15 mouse cellular contexts compared by ENCODE assay signal in the genomic region with DNA sequence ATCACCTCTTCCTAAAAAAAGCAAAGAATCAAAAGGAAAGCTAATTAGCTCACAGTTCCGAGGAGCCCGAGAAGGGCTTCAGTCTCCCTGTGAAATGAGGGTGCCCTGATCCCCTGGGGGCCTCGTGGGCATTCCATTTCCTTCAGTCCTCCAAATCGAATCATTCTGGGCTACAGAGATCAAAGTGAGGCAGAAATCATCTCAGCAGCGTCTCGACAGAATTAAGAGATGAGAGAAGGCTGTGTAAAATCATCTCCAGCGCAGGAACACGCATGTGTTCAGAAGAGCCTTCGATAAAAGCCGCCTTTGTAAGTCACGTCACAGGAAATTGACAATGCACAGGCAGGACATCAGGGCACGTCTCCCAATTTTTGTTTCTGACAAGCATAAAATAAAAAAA.
"Had no signal": no experiment of that assay in that cellular context is flagged by ENCODE, and none has a peak within 500 bp of the region (broad histone marks: within the 10 kb centered on the region; RNA-seq: fewer than 3 reads in every experiment).

No protein-coding gene starts in this region.

- DNase-seq: lung, adult 18-20 months; lung, embryonic 14.5 days; lung, postnatal 10 days; lung, postnatal 4 days; right cerebral cortex, postnatal 14 days; thymus, adult 2 months; thymus, postnatal 25 days; thymus, postnatal 4 days had no signal

- H3K4me3 ChIP-seq: limb, embryonic 15.5 days; liver, embryonic 12.5 days; midbrain, embryonic 12.5 days; myocyte; stomach, embryonic 15.5 days had no signal

- H3K4me2 ChIP-seq: limb, embryonic 15.5 days; liver, embryonic 12.5 days; lung, embryonic 14.5 days; midbrain, embryonic 12.5 days; stomach, embryonic 15.5 days had no signal

- H3K9ac ChIP-seq: limb, embryonic 15.5 days; liver, embryonic 12.5 days; liver, embryonic 14.5 days; lung, embryonic 14.5 days; midbrain, embryonic 12.5 days; stomach, embryonic 15.5 days had no signal

- H3K36me3 ChIP-seq: limb, embryonic 15.5 days; liver, embryonic 12.5 days; midbrain, embryonic 12.5 days; stomach, embryonic 15.5 days had no signal

- H3K9me3 ChIP-seq: limb, embryonic 15.5 days; liver, embryonic 12.5 days; midbrain, embryonic 12.5 days; stomach, embryonic 15.5 days had no signal

- H3K4me1 ChIP-seq: limb, embryonic 15.5 days; liver, embryonic 12.5 days; midbrain, embryonic 12.5 days; stomach, embryonic 15.5 days had no signal

- H3K27me3 ChIP-seq: limb, embryonic 15.5 days; liver, embryonic 12.5 days; midbrain, embryonic 12.5 days; stomach, embryonic 15.5 days had no signal

- H3K27ac ChIP-seq: limb, embryonic 15.5 days; liver, embryonic 12.5 days; liver, embryonic 14.5 days; midbrain, embryonic 12.5 days; stomach, embryonic 15.5 days; stomach, postnatal 0 days had no signal

- ATAC-seq: liver, embryonic 12.5 days had no signal
